Mouse (Mus musculus) spleen, postnatal 36 days (tissue): Measurements from ENCODE around the gene Eng.

Experiments
- DNase-seq, 2 experiments: peaks; one replicate each; pipeline ENCODE4 v3.0.0; 2022; ENCODE audit warnings: low spot score in 2 of 2, mixed read lengths in 1 of 2

The Eng gene

DNA sequence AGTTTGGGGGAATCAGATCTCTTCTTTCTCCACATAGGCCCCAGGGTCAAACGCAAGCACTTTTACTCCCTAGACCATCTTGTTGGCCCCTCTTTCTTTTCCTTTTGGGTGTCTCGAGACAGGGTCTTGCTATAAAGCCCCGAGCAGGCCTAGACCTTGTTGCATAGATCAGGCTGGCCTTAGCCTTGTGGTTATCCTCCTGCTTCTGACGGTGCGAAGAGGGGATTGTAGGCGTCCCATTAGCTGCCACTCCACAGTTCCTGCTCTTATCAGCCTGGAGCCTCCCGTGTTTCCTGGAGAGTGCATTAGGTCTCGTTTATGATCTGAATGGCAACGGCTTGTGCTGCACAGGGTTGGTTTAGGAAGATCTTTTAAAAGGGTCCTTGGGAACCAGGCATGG, 2.3 kb upstream of the Eng start:
- no peak for DNase-seq

DNA sequence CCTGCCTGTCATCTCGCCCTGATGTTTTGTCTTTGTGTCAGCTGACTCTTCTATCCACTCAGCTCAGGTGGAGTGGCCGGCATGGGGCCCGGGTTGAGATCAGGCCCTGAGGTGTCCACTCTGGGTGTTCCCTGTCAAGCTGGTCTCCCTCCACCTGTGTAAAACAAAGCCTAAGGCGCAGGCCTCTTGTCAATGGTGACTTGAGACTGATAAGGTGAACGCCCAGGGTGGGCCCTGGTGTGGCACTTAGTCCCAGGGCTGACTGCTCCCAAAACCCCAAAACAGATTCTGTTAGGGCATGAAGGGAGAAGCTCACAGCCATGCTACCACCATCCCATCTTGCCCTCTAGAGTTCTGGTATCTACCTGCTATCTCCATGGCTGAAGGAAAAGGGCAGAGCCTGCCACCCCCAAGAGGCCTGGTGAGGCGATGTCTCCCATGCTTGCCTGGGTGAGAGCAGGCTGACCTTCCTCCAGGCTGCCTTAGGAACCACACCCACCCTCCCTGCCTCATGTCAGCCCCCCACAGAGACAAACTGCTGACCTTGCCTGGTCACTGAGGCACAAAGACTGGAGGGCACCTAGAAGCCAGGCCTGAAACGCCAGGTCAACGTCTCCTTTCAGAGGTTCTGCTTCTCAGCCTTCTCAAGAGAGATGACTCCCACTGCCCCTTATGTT, 1.5 kb upstream of the Eng start:
- no peak for DNase-seq

DNA sequence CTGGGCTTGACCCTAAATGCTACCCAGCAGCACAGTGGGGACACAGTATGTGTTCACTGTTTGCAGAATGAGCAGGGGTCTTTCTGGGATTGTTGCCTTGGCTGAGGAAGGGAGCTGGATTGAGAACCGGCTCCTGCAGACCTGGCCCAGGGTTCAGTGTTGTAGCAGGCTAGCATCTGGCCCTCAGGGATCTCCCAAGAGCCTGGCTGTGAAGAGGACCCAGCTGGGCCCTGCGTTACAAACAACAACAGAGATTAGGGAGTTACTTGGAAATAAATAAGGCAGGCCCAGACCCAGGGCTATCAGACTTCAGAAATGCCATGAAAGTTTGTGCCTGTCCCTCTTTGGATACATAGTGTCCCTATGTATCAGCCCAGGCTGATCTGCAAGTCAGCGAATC, 748 bp upstream of the Eng start:
- no peak for DNase-seq

DNA sequence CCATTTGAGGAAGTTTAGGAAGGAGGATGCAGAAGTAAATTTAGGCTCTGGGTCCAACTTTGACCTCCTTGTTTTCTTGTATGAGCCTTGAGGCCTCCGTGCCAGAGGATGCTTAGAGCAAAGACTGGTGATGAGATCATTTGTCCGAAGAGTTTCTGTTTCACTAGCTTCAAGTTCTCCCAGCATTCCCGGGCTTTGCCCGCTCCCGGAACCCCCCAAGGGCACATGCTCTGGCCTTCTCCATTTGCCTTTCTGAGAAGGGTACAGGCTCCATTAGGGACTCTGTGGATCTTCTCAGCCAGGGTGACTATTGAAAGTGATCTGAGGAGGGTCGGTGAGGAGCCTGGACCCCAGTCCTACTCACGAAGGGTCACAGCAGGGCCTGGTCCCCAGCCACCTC, 971 bp downstream of the Eng start:
- no peak for DNase-seq

DNA sequence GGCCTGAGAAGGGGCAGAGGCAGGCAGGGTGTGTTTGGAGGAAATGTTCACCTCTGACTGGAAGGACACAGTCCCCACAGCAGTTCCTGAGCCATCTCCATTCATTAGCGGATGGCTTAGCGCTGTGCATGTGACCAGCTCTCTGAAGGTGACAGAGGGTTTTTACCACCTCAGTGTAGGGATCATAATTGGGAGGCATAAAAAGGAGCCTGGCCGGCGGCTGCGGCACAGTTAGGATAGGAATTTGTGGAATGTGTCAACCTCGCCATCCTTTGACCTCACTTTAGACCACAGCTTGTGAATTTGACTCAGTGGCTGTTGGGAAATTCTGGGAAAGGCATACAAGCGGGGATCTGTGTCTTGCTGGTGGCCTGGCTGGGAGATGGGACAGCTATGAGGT, 7.4 kb downstream of the Eng start:
- DNase-seq, result no peak

DNA sequence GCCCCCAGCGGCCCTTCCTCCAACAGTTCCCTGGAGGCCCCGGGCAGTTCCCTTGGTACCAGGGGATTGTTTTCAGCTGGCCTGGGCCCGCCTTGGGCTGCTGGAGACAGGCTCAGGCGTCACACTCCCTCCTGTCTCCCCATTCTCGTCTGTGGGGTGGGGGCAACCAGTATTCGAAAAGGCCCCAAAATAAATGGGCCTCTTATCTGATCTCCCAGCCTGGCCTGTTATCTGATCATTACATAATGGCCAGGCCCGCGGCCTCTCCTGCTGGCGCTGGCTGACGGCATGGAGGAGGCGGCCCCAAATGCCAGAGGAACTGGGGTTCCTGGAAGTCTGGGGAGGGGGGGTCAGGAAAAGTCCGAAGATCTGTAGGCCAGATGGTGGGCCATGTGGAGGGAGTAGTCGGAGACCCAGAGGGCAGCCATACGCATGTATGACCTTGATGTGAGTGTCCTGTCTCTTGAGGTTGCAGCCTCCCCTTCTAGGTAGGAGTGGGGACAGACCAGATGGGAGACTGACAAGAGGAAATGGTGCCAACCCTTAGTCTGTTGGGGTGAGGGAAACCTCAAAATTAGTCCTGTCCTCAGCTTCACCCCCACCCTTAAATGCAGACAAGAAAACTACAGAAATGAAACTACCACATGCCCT, 8.5 kb downstream of the Eng start:
- DNase-seq, result no peak

DNA sequence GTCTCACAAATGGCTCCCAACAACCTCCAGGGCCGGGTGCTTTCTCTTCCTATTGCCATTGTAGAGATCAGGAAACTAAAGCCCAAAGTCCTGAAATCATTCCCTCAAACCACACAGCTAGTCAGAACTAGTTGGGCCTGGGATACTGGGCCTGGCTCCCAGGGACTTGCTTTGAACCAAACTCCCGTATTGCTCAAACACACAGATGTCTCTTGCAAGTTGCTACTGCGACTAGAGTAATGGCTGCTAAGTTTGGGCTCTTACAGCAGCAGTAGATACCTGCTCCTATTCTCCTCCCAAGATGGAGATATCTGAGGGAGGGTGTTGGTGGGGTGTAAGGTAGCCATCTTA, 9.0 kb downstream of the Eng start:
- DNase-seq, result no peak

DNA sequence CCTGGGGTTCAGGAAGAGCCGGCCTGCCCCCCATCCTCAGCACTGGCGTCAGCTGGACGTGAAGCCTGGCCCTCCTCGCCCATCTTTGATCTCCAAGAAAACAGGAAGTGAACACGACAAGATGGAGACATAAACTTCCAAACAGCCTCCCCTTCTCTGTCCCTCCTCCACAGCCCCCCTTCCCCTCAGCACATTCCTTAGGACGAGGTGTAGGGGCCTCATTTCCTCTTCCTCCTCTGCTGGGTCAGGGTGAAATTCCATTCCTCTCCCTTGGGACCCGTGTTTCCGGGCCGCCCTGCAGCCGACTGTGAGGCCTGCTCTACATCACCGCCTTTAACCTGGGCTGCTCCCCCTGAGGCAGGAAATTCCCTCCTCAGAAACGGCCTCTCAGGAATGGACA, 9.4 kb downstream of the Eng start:
- DNase-seq, result peak; percentile 51 to 54

DNA sequence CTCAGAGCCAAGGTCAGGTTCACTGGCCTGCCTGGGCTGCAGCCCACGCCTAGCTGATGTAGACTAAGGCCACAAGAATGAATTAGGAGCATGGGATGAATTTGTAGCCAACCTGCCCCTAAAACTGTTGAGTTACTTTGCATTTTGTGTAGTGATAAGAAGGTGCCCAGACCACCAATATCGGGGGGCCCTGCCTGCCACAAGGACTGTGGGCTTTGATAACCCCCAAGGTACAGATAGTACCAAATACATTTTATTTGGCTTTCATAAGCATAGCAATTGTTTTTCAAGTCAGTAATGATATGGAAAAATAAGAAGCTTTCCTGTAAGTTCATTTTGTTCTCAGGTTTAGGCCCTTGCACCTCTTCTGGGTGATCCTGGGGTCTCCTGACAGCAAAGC, 12.5 kb downstream of the Eng start:
- DNase-seq, result no peak

DNA sequence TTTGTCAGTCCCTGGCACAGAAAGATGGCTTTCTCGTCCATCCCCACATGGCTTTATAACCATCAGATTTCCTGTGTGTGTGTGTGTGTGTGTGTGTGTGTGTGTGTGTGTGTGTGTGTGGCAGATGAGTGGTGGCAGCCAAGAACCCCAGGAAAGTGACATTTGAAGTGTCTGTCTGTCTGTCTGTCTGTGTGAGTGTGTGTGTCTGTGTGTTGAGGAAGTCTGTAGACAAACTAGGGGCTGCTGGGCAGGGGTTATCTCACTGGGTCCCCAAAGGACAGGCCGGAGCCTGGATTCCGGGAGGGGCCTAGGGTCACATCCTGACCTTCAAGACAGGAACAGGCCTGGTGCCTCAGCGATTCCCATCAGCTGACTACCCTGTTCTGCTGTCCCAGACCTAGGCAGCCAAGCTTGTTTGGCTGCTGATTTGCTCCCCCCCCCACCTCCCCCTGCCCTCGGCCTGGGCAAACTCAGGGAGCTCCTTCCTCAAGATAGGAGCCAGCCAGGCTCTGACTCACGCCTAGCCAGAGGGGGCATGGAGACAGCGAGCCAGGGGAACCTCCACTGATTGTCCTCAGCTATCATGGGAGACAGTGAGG, 15.2 kb downstream of the Eng start:
- peak in 1 of 2 experiments; percentile 29 for DNase-seq

DNA sequence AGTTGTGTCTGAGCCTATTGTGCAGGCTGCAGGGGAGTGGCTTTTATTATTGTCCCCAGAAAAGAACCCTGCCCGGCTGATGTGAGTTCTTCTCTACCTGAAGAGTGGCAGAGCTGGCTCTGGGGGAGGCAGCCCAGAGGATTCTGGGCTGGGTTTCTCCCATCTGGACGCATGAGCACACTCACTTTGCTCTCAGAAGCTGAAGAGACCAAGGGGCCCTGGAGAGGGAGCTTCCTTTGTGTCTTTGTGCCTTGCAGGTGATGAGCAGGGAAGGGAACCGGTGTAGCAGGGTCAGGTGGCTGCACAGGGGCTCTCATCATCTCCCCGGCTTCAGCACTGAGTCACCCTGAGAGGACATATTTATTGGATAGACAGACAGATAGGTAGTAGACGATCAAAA, 15.9 kb downstream of the Eng start:
- DNase-seq, result no peak

DNA sequence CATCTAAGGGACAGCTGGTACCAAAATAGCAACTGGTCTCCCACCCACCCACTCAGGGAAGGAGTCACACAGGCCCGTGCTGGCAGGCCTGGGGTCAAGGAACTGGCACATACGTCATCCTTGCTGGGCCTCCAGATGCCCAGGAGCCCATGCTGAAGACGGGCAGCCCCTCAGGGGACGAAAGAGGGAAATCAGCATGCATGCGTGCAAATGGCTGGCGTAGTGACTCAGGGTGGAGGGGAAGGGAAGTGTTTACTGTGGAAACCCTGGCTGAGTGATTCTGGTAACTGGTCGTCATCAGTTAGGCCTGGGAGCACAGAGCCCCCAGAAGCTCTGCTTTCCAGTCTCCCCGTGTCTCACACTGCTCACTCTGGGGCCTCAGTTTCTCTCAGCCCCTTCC, 18.9 kb downstream of the Eng start:
- DNase-seq, result no peak

DNA sequence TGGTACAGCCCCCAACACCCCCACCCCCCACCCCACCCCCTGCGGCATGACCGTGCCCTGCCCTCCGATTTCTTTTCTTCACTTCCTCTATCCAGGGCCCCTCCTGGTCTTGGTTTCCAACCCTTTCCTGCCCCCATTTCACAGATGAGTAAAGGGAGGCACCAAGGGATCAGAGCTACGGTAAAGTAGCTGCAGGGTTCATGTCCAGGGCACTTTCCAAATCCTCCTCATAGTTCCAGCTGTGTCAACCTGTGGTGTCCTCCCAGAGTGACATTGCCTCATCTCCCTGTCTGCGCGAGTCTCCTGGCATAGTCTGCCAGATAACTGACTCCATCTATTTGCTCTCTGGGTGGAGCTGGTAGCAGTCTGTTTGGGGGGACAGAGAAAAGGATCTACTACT, 19.5 kb downstream of the Eng start:
- DNase-seq, result no peak

DNA sequence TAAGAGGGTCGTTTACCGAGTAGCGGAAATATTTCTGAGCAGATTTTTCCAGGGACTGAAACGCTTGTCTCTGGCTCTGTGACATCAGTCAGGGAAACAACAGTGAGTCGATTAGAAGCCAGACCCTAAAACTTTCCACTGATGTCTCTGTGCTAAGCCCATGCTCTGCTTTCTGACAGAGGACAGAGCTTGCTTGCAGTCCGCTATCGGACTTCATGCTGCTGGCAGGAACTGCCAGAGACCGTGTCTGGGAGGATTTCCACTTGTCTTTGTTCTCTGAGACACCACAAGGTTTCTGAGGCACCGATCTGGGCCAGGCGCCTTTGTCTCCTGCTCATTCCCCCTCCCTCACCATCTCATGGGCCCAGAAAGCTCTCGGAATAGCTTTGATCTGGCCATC, 21.4 kb downstream of the Eng start:
- DNase-seq, result no peak

DNA sequence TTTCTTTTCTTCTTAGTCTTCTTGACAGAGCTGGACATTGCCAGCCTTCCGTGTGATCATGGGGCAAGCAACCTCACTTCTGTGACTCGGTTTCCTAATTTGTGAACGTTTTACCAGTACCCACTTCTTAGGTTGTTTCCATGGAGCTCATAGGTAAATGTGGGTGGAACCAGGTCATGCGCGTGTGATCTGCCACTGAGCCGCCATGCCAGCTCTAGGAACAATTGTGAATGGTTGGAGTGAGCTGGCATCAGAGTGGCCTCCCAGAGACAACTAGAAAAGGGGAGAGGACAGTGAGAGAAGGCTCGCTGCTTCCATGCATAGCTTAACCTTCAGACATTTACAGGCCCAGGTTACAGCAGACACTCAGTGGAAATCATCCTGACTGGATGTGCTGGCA, 21.8 kb downstream of the Eng start:
- DNase-seq, result no peak

DNA sequence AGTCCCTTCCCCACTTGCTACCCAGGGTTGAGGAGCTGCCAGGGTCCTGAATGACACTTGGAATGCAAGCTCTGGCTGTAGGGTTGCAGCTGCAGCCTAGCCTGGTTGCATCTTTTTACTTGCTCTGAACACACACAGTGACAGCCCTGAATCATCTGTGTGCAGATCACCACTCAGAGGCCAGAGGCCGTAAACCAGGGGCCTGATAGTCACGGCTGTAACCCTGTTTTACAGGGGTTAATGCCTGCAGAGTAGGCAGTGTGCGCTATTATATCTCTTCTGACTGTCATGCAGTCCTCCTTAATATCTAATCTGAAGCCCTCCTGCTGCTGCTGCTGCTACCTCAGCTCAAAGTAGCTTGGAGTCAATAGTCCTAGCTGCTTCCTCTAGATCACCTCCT, 23.5 kb downstream of the Eng start:
- DNase-seq, result no peak

DNA sequence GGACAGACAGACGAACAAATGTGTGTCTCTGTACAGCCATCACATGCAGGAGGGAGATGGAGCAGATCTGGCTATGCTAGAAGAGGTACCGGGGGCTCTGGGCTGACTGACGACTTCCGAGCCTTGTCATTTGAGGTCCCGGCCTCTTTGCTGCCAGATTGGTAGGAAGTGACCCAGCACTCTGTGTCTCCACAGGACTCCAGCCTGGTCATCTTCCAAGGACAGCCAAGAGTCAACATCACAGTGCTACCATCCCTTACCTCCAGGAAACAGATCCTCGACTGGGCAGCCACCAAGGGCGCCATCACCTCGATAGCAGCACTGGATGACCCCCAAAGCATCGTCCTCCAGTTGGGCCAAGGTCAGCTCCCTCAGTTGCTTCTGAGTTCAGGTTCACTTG, 24.8 kb downstream of the Eng start:
- no peak for DNase-seq

DNA sequence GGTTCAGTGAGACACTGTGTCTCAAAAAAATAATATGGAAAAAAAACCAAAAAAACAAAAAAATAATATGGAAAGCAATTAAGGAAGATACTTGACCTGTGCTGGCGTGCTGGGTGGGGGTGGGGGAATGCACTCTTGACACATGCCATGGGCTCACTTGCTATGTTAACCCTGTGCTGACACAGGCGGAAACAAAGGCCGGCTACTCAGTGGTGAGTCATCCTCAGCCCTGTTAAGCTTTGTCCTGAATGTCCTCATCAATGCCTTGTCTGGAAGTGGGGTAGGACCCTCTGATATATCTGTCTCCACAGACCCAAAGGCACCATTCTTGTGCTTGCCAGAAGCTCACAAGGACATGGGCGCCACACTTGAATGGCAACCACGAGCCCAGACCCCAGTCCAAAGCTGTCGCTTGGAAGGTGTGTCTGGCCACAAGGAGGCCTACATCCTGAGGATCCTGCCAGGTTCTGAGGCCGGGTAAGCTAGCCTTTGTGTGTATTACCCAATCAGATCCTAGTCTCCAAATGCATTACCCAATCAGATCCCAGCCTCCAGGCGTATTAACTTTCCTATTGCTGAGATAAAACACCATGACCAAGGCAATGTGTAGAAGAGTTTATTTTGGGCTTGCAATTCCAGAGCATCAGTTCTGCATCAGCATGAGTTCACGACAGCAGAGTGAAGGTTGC, 25.7 kb downstream of the Eng start:
- DNase-seq, result no peak

DNA sequence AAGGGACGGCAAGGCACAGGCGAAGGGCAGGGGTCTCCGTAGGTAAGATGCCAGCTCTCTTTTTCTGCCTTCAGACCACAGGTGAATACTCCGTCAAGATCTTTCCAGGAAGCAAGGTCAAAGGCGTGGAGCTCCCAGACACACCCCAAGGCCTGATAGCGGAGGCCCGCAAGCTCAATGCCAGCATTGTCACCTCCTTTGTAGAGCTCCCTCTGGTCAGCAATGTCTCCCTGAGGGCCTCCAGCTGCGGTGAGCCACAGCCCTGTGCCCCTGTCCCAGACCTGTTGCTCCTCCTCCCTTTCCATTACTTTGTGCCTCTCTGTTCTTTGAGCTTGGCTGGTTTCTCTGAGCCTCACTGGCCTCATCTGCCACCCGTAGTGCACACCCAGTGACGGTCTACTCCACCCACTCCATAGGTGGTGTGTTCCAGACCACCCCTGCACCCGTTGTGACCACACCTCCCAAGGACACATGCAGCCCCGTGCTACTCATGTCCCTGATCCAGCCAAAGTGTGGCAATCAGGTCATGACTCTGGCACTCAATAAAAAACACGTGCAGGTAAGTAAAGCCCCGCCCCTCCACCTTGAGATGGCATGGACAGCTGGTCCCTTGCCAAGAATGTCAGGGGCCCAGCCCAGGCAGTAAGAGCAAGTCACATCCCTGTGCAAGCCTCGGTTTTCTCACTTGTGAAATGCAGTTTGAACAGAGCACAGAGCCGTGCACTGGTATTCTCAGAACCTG, 27.0 kb downstream of the Eng start:
- DNase-seq, result no peak

DNA sequence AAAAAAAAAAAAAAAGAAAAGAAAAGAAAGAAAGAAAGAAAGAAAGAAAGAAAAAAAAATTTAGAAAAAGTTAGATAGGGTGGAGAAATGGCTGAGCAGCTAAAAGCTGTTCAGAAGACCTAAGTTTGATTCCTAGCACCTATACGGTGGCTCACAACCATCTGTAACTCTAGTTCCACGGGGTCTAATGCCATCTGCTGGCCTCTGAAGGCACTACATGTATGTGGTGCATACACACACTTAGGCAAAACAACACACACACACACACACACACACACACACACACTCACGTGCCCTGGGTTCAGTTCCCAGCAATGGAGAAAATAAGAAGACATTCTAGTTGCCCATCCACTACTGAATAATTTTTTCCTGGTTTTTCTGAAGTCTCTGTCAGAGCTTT, 30.4 kb downstream of the Eng start:
- no peak for DNase-seq

DNA sequence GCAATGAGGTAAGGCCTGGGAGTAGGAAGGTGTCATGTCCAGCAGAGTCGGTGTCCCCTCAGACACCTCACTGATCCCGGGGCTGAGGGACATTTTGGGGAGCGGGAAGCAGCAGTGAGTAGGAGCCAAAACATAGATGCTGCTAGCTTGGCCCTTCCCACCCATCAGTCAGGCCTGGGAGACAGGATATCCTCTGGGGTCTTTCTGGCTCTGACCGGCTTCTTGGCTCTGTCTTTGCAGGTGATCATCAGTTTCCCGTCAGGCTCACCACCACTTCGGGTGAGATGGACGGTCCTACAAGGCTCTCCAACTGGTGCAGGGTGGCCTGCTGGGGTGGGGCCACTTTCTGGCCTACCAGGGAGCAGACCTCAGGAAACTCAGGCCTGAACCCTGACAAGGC, 31.3 kb downstream of the Eng start:
- DNase-seq, result no peak

DNA sequence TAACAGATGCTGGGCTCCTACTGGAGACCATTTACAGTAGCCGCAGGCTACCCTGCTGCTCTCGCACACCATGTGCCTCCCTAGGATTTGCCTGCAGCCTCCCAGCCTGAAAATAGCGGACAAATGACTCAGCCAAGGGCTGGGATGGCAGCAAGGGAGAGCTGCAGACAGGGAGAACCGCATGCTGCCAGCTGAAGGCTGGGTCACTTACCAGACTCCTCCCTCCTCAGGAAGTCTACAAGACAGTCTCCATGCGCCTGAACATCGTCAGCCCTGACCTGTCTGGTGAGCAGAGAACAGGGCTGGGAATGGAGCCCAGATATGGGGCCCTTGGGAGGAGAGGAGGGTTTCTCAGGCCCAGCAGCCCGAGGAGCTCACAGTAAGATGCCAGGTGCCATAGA, 33.7 kb downstream of the Eng start:
- DNase-seq, result no peak
